Mouse (Mus musculus) layer of hippocampus, adult 18-20 months (tissue): ENCODE data around the gene Larp7. TPM values are rescaled to one million over a fixed set of nuclear protein-coding genes. Genes with fewer than 3 reads are reported as not detected.

ENCODE experiments used
- DNase-seq, 2 experiments: peaks; one replicate each; pipeline ENCODE4 v3.0.0; 2022; ENCODE audit warnings: low spot score in 2 of 2
- long read RNA-seq: library from polyadenylated mRNA; stranded (forward); transcript quantifications from one replicate; pipeline ENCODE4 v2.0.0, GENCODE M21; 2021
- total RNA-seq, 2 experiments: library from RNA; stranded (reverse); gene quantifications; 2 replicates each; pipeline ENCODE4 v1.2.3; 2021

Gene Larp7
- total RNA-seq = 10 to 100 TPM; 17.6 to 18.5 TPM
- long read RNA-seq, transcript Larp7-201 (13 exons, 2,121 nt) = major isoform, 30 of 39 reads
- long read RNA-seq, partial matches to known transcripts = 2 of 39 reads
- long read RNA-seq, other reads (novel, unspliced or antisense) = 7 of 39 reads

DNA sequence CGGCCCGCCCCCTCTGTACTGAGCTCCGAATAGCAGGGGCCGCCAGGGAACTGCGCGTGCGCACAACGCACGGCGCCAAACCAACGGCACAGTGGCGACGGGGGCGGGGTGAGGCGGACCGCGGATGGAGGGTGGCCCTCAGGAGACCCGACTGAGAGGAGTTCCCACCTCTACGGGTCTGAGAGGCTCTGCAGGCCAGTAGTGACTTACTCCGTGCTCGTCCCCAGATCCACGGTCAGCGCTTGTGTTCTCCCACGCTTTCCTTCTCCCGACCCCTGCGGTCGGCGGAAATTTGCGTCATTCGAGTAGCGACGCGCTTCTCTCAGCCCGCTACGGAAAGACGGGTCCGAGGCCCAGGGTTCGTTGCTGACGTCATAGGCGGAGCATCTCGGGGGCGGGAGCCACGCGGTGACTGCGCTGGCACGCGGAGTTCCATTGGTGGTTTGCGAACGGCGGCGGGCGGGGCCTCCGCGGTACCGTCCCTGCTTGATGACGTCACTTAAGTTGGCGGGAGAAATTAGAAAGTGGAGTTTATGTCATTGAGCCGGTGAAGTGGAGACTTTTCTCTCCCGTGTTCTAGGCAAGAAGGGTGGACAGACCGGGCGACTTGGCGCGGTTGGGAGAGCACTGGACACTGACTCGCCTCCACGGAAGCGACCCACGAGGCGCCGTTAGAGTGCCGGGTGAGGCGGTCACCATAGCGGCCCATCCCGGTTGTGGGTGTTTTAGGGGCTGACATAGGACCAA is at the start of gene Larp7, which contains the start of gene Zgrf1:
Gene Larp7 (minus strand): TSS at position 377 of the 747 bp plus-strand sequence.
Gene Zgrf1 (plus strand): TSS at position 517 of the 747 bp plus-strand sequence.
- DNase-seq = peak; percentile 99

DNA sequence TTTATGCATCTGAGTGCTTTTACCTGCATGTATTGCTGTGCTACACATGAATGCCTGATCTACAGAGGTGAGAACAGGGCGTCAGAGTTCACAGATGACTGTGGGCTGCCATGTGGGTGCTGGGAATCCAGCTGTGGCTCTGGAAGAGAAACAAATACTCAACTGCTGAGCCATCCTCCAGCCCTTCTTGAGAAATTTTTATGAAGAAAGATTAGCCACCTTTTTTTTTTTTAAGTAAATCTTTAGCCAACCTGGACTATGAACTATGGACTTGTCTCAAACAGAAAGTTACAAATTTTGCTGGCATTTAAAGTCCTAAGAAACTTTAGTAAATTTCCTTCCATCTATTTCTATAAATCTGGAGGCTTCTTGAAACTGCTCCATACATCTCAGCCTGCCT is 44.0 kb upstream of the Larp7 start:
- no peak for DNase-seq

DNA sequence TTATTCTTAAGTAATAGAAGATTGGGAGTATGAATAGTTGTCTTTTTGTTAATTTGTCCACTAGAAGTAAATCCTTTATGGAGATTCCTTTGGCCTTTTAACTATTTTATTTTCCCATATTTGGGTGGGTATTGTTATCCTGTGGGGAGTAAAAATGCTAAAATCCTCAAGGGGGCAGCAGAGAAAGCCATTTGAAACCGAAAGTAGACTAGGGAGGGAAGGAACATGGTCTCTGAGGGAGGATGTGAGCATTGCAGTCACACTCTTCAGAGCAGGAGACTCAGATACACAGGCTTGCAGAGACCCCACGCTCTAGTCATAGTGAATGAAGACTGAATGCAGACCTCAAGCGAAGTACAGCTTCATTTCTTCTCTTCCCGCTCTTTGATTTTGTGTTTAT is 19.4 kb upstream of the Larp7 start:
- peak; percentile 13 to 73 for DNase-seq

DNA sequence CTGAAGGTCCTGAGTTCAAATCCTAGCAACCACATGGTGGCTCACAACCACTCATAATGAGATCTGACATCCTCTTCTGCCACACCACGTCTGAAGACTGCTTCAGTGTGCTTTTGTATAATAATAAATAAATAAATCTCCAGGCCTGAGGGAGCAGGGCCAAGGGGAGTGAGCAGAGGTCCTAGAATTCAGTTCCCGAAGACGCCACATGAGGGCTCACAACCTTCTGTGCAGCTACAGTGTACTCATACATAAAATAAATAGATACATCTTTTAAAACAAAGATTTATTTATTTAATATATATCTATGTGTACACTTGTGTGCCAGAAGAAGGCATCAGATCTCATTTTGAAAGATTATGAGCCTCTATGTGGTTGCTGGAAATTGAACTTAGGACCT is 12.0 kb upstream of the Larp7 start:
- no peak for DNase-seq

DNA sequence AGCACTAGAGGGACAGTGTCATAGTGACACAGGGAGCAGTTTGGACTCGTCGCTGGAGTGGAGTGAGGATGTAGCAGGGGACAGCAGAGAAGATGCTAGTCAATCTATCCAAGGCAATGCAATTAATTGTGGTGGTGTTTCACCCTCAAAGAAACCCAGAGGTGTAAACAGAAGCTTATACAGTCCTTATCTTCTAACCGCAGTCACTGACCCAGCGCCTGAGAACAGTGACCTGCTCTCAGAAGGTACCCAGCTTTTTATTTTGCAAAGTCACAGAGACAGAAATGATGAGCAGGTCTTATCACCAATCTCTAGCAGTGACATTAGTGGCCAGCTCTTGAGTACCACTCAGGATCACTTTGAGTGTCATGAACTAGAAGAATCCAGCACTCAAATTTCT is 9.8 kb upstream of the Larp7 start:
- DNase-seq = no peak

DNA sequence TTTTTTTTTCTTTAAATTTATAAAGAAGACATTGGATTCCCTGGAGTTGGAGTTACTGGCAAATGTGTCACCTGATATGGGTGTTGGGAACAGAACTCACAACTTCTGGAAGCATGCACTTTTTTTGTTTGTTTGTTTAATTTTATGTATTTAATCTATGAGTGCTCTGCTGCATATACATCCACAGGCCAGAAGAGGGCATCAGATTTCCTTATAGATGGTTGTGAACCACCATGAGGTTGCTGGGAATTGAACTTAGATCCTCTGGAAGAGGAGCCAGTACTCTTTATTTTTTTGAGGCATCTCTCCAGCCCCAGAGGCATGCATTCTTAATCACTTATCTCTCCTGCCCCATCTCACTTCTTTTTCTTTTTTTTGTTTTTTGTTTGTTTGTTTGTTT is 5.1 kb upstream of the Larp7 start:
- DNase-seq = no peak

DNA sequence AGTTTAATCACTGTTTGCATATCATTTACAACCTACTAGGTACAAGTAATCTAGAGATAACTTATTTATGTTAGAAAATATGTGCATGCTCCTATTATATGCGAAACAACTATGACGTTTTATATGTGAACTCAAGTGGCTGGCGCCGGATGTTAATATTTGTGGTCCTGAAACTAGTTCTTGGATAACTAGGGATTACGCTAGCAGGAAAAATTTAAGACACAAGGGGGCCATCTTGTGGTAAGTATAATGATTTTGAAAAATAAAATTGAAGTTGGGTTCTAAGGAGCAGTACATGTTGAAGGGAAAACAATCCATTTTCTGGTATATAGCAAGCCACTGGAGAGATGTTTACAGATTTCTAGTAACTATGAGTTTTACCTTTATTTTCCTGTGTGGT is 1.6 kb upstream of the Larp7 start:
- peak in 1 of 2 experiments; percentile 16 for DNase-seq

DNA sequence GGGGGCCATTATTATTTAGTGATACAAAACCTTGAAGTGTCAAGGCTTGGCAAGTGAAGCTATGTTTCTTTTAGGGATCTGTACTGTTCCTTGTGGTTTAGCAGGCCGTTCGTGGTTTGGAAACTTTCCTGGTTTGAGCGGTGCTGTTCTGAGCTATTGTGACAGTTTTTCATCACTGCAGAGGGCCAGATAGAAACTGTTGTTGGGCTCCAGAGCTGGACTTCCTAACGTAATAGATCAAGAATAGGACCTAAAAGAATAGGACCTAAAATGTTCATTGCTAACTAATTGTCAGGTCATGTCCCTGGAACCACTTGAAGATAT is 533 bp upstream of the Larp7 start:
- no peak for DNase-seq

DNA sequence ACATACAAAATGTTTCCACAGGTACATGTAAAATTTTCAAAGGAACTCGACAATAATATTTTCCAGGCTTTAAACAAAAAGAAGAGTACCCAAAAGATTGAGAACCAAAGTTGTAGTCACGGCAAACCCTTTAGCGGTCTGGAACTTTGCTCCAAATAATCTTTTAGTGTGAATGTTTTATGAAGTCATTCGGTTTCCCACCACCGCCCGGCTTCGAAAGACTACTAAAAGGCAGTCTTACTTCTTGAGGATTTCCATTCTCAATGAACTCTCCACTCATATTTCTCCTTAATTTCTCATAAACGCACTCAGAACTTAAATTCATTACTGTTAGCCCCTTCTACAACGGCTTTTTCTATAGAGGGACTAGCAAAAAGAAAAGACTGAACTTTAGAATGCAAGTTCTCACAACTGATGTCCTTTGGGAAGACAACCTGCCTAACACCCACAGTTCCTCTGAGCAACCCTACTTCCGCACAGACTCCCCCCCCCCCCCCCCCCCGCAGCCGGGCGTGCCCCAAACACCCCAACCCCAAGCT is 646 bp downstream of the Larp7 start:
- DNase-seq = no peak

DNA sequence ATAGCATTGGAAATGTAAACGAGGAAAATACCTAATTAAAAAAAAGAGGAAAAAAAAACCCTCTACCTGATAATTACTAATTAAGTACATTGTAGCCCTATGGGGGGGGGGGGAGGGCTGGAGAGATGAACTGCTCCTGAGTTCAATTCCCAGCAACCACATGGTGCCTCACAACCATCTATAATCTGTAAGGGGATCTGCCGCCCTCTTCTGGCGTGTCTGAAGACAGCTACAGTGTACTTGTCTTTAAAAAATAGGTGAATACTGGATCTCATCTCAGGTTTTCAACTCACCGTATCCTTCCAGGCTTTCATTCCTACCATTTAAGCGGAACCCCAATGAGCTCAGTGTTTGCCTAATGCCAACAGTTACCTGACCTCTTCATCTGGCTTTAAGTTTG is 5.3 kb downstream of the Larp7 start:
- no peak for DNase-seq

DNA sequence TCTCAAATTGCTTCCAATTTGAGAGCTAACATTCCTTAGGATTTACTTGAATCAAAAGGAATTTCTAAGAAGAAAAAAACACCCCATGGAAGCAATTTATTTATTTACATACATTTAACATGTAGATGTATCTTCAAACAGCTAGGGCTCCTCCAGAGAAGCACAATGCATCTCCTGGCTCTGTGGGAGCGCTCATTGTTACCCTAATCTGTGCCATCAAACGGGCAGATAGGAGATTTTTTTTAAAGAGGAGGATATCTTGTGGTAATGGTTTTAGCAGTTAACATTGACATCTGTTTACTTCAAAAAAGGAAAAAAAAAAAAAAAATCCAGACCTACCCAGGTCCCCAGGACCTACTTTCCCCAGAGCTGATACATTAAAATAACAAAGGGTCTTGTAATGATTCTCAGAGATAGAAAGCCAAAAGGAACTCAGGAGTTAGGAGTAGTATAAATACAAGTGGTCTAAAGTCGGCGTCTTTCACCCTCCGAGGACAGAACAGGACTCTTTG is 8.5 kb downstream of the Larp7 start:
- DNase-seq = no peak

DNA sequence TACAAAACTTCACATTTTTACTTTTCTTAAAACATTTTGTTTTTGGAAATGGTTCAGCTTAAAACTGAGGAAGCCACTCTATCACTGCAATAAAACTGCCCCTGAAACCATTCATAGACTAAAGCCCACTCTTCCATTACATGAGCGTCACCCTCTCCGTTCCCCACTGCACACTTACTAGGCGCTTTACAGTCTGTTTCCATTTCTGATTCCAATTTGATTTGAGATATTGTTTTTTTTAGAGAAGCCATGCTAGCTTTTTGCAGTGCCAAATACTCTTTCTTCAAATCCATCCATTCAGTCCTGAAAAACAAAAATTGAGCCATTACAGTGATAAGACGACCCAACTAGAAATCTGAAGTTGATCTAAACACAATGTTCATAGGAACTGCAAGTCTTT is 9.2 kb downstream of the Larp7 start:
- DNase-seq = no peak

DNA sequence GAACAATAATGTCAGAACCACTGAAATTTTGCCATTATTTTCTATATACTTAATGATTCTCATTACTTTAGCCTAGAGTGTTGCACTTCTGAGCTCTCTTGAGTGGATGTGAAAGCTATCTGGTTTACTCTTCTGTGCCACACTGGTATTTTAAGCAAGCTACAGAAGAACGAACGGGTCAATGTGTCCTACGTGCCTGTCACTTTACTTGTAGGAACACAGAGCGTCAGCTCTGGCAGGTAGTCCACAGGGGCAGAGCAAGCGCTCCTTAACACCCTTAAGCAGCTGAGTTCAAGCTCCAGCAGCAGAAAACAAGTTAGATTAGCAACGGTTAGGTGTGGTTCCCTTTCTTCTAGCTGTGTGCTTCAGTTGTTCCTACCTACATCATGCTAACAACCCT is 14.0 kb downstream of the Larp7 start:
- no peak for DNase-seq

DNA sequence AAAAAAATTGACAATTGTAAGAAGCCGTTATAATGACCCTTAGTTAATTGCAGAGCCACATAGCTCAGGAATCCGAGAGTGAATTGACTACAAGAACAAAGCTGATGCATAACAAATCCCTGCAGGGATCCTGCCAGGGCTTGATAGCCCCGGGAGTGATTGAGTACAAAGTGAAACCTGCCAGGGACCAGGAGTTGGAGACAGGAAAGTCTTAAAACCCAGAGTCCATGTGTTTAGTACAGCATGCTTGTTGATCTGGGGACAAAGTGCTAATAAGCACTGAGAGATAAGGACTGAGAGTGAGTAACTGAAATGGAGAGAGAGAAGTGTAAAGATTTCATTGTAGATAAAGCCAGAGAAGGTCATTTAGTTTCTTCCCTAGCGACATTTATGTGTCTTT is 22.9 kb downstream of the Larp7 start:
- DNase-seq = no peak

DNA sequence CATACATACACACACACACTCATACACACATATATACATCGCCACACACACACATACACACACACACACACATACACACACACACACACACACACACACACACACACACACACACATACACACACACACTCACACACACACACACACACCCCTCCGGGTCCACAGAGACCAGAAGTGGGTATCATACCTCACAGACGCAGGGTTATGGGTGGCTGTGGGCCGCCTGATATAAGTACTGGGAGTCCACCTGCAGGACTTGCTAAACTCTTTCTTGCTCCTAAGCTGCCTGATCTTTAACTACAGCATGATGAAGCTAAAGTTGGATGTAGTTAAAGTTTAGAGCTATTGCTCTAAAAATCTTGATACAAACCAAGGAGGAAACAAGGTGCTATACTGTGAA is 23.3 kb downstream of the Larp7 start:
- DNase-seq = no peak

DNA sequence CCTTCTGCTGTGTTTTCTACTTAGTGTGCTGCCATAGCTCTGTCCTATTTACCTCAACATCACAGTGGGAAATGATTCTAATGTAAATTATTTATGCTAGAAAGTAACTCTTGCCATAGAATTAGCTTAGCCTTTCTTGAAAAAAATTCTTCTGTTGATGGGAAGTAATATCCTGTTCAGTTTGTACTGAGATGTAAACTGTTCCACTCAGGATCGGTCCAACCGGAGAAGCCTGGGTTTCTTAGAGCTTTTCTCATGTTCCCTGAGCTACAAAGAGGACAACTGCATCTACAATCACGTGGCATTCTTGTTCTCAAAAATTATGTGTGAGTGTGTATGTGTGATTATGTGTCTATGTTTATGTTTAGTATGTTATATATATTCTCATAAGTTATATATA is 23.9 kb downstream of the Larp7 start:
- DNase-seq = no peak

DNA sequence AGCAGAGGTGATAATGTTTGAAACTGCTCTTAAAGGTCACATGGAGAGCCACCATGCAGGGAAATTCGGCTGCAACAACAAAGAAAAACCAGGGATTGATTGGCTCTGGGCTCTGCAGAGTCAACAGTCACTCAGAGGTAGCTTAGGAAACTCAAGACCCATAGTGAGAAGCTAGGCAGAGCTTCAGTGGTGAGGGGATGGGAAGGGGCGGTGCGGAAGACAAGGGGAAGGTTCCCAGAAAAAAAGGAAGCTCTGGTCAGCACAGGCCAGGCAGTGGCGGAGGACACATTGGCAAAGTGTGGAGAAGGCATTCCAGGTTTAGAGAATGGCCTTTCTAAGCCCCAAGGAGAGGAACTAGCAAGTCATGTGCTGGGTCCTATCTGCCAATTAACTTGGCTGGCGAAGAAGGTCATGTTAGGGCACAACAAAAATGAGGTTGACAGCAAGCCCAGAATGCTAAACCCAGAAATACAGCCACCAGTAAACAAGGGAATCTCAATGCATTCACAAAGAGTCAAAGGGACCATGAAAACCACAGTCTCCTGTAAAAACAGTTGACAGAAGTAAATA is 25.6 kb downstream of the Larp7 start:
- peak in 1 of 2 experiments; percentile 21 for DNase-seq

DNA sequence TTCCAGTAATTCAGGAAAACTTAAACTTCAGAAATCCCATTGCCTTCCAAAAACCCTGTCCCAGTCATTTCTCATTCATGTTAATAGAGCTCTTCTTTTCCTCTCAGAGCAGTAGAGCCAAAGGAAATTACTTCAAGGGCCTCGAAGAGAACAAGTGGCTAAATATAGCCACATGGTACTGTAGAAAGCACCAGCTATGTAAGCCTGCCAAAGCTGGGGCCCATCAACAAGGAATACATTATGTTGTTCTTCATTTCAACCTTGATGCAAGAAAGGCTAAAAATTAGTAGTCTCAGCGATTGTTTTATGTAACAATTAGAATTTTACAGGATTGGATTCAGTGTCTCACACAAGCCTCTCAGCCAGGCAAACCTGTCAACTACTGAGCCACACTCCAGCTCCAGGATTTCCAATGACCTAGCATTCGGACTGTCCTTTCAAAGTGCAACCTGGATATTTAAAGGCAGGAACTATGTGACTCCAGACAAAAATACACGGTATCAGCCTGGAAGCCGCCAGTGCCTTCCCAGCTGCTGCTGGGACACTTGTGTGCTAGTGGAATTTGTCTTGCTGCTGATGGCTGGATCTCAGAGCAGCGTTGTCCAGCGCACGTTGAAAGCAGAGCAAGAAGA is 27.8 kb downstream of the Larp7 start:
- no peak for DNase-seq

DNA sequence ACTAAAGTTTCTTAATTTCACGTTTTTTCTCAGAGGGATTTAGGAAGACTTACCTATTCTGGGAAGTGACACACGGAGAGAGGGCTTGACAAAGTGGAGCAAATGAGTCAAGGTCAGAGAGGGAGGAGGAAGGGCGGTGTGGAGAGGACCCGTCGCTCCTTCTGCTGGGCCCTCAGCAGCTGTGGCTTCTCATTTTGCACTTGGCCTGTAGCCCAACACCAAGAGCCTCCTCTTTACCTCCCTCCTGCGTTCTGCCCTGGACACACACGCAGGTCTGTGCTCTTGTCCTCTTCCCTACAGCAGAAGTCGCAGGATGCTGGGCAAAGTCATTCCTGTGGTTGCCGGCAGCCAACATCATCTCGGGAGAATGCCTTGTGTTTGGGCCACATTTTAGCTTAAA is 32.0 kb downstream of the Larp7 start:
- DNase-seq = no peak

DNA sequence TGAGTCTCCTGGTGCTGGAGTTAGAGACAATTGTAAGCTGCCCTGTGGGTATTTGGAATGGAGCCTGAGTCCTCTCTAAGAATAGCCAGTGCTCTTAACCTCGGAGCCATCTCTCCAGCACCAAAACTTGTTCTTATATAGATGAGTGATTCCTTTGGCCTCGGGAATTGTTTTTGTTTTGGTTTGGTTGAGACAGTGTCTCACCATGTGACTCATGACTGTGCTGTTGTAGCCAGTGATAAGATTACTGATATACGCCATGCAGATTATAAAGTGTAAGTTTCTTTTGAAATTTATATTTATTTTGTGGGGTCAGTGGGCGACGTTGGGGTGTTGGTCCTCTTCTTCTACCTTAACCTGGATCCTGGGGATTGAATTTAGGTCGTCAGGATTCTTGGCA is 32.8 kb downstream of the Larp7 start:
- DNase-seq = no peak

DNA sequence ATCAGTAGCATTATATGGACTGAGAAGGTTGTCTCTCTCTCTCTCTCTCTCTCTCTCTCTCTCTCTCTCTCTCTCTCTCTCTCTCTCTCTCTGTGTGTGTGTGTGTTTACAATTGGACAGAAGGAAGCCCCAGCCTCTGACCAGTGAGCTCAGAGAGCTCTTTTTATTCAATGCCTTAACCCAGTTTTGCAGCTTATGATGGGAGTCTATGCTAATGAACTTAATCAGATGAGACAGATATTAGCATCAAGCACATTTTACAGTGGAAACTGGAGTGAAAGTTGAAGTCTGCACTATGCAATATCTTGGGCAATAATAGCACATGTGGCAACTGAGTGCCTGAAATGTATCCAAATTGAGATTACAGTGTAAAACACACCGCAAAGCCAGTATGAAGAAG is 37.9 kb downstream of the Larp7 start:
- DNase-seq = no peak

DNA sequence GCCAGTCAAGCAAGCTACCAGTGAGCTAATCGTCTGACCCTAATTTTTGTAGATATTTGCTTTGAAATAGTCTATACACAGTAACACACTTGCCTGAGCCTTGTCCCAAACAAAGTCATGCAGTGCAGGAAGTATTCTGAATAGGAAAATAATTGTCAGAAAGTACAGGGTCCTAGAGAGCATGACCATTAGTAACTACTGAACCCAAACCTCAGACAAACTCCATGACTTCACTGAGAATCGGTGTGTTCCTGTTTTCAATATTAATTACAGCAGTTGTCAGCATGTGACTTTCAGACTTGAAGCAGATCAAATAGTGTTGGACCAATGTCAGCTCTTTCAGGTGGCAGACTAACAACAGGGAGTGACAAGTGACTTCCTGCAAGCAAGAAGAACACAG is 39.5 kb downstream of the Larp7 start:
- DNase-seq = no peak
